Mouse (Mus musculus) megakaryocyte progenitor cell, adult 5-6 weeks (primary cell): ENCODE data around the gene Dclre1a. TPM values are rescaled to one million over a fixed set of nuclear protein-coding genes. Genes with fewer than 3 reads are reported as not detected.

Experiments used
- ATAC-seq: replicated peaks from 2 replicates; pipeline ENCODE4 v1.8.0; 2016; ENCODE audit warnings: mild to moderate bottlenecking, moderate TSS enrichment, inconsistent platforms; ENCODE audit not compliant: poor library complexity
- total RNA-seq, 2 experiments: library from RNA; stranded (forward) in 1 of 2; stranded (reverse) in 1 of 2; fragments of 157-497, 149-512 nt in 1 of 2; fragments of 200-1000 nt in 1 of 2; gene quantifications; 2 replicates each; pipeline versions ENCODE4 v1.2.3 to v1.2.4; 2015 to 2017

The Dclre1a gene
- total RNA-seq, 2 experiments from 2014 or later, result 21.2 to 37.3 TPM

DNA sequence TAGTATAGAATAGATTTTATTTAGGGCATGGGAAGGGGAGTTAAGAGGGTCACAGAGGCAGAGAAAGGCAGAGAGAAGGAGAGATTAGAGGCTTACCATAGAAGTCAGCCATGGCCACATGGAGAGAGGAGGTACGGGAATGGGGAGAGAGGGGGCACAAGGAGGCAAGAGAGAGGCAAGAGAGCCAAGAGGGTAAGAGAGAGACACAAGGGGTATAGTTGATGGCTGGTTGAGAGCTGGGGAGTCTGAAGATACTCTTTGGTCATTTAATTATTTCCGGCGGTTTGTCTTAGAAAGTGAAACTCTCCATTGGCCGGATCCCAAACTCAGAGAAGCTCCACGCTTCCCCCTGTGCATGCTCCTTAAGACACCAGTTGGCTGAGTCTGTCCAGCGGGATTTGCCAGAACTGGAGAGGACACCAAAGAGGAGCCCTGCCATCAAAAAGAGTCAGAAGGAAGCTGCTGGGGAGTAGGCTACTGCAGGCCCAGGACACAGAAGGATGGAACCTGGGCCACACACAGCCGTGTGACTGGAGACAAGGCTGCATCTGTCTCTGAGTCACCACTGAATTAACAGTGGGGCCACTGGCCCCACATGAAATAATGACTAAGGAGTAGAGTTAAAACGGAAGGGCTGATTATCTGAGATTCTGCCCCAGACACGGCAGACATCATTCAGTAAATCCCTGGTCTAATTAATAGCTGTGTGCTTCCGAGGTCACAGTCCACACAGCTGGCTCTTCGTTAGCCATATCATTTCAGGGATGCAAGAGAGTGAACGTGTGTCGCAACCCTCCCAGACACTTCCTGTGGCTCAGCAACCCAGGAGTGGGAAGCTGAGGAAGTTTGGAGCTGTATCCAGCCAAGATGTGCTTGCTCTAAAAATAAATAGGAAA lies 62.4 kb downstream of the Dclre1a start:
- peak; percentile 65 for ATAC-seq

DNA sequence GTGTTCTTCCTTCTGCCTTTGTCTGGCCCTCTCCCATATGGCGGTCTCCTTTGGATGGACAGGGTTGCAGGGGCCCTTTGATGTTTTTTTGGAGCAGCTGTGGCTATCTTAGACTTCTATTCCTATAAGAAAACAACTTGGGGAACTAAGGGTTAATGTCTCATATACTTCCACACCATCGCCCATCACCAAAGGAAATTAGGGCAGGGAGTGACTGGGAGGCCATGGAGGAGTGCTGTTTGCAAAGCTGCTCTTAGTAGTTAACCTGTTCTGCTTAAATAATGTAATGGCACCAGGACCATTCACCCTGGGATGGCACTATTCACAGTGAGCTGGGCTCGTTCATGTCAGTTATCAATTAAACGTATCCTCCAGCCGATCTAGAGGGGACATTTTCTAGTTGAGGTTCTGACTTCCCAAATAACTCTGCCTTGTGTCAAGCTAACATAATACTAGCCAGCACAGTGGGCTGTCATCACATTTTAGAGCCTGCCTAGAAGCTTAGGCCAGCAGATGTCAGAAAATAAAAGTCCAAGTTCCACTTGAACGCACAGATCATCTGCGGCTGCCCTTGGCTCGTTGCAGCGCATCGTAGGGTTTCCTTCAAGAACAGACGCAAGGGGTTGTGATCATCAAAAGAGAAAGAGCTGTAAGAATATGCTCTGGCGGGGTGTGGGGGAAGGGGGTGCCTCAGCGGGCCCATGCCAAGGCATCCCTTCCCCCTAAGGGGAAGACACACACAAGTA lies 63.2 kb downstream of the Dclre1a start:
- no peak for ATAC-seq

Other genes starting within 250 kb of the Dclre1a start
- 0.39 TPM in 1 of 2 replicates, not detected in the other for gene Nrap, start 158.2 kb downstream of the Dclre1a start, total RNA-seq (2015)
- 0.46 and 1.6 TPM in 2 replicates for gene Nrap, start 158.2 kb downstream of the Dclre1a start, total RNA-seq (2017)
- 65.7 and 71.0 TPM in 2 replicates for gene Casp7, start 151.1 kb downstream of the Dclre1a start, total RNA-seq (2015)
- gene Casp7, start 151.1 kb downstream of the Dclre1a start, total RNA-seq (2017), result 48.4 and 53.7 TPM in 2 replicates
- gene Plekhs1, start 86.6 kb downstream of the Dclre1a start, total RNA-seq (2015), result not detected in 2 replicates
- gene Plekhs1, start 86.6 kb downstream of the Dclre1a start, total RNA-seq (2017), result not detected in 2 replicates
- 11.1 and 11.9 TPM in 2 replicates for gene Nhlrc2, start within 50 bp of the Dclre1a start, total RNA-seq (2015)
- gene Nhlrc2, start within 50 bp of the Dclre1a start, total RNA-seq (2017), result 15.7 TPM in 2 replicates
- not detected in 2 replicates for gene Adrb1, start 174.0 kb upstream of the Dclre1a start, total RNA-seq (2015)
- 0.04 TPM in 1 of 2 replicates, not detected in the other for gene Adrb1, start 174.0 kb upstream of the Dclre1a start, total RNA-seq (2017)